Mouse (Mus musculus) MN1 (cell line): ENCODE measurements around the gene Dpm3.

Experiments
- DNase-seq: peaks from one replicate; pipeline ENCODE4 v3.0.0-alpha.2; 2016; ENCODE audit warnings: low spot score

Dpm3 gene

GRCm38 (mm10) chr3:89231772-89232275 is 27.3 kb upstream of the Dpm3 start:
- no peak for DNase-seq

- no peak for DNase-seq
Observed at GRCm38 (mm10) chr3:89232614-89233013, 26.5 kb upstream of the Dpm3 start.

DNA sequence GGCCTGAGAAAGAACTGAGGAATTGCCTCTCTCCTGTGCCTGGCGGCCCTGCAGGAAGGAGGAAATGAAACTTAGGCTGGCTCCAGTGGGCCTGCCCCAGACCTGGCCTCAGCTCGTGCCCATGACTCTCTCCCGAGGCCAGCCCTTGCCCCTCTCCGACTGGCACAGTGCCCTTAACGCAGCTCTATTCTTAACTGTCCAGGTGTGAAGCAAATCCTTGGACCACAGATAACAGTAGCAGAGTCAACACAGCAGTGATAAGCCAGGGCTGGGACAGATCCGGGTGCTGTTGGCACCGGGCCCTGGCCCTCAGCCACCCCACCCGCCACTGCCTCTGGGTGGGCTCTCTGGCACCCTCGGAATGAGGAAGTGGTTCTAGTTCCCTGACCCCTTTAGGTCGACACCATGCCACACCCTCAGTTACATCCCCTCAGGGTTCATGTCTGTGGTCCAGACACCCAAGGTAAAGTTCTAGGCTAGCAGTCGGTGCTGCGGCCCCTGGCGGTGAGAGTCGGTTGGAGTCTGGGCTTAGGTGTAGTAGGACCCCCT is 25.5 kb upstream of the Dpm3 start:
- no peak for DNase-seq

GRCm38 (mm10) chr3:89236516-89236915 is 22.6 kb upstream of the Dpm3 start:
- DNase-seq, result no peak

- no peak for DNase-seq
Observed at GRCm38 (mm10) chr3:89237682-89238081, 21.5 kb upstream of the Dpm3 start.

DNA sequence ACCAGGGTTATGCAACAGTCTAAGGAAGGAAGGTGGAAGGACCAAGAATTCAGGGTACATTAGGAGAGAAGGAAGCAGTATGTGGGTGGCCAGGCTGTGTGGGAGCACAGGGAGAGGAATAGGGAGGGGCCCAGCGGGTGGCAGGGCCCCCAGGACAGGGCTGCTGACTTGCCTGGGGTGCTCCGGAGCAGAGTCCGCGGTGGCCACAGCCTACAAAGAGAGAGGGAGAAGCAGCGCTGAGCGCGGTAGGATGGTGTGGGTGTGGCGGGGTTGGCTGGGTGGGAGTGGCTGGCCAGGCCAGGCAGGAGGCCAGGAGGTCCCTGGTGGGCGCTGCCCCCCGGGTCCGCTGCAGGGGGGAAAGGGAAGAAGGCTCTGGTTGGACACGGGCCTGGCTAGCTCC is 20.7 kb upstream of the Dpm3 start:
- no peak for DNase-seq

- peak; percentile 67 for DNase-seq
Observed at GRCm38 (mm10) chr3:89242331-89242895, 16.7 kb upstream of the Dpm3 start.

- DNase-seq, result peak; percentile 74
Observed at GRCm38 (mm10) chr3:89243609-89244008, 15.5 kb upstream of the Dpm3 start.

- DNase-seq, result peak; percentile 78
Observed at GRCm38 (mm10) chr3:89244158-89244981, 14.8 kb upstream of the Dpm3 start.

DNA sequence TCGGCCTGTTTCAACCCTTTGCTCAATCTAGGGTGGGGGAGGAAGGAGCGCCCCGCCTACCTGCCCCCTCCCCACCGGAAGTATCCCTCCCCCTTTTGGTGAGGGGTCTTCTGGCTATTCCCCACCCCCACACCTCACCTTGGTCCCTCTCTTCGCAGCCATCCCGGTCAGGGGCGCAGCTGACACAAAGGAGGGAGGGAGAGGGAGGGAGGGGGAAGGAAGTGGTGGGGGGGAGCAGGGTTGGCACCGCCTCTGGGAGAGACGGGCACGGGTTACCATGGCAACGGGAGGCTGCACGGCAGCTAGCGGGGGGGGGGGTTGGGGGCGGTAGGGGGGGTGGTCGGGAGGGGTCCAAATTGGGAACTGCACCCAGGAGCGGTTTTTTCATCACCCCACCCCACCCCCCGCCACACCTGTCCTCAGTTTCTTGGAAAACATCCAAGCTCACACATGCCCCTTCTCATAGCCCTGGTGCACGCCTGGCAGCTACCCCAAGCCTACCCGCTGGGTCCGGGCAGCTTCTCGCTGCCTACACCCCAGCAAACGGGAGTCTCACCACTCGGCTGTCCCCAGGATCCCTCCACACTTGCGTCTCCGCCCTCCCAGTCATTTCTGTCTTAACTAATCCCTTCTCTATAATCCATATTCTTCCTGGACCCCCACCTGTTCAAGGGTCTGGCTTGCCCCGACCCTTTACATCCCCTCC is 14.0 kb upstream of the Dpm3 start:
- peak; percentile 82 for DNase-seq

- peak; percentile 81 for DNase-seq
Observed at GRCm38 (mm10) chr3:89245688-89246171, 13.4 kb upstream of the Dpm3 start, which contains the start of gene Krtcap2. Gene Krtcap2, plus strand, starts transcription at chr3:89245966.

DNA sequence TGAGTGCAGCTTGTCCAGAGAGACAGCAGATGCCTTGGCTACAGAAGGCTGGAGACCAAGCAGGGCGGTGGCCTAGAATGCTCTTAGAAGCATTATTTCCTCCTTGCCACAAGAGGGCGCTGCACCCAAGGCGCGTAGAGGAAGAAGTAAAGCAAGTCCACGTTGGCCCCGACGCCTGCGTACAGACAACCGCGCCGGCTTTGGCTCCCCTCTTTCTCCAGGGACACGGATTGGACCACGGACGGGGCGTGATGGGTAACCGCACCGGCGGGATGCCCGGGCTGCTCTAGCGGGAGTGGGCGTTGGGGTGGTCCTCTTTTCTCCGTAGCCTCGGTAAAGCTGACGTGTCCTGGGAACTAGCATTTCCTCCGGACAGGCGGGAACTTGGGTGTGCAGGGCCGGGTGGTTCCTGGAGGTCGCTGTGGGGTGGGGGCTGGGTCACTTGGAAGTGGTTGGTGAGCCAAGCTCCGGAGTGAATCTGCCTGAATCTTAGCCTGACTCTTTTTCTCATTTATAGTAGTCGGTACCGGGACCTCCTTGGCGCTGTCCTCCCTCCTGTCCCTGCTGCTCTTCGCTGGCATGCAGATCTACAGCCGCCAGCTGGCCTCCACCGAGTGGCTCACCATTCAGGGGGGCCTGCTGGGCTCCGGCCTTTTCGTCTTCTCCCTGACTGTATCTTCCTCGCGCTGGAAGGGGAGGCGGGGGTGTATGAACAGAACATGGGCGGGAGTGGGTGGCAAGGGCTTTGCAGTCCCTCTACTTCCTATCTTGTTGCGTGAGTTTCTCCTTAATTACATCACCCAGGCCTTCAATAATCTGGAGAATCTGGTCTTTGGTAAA is 12.7 kb upstream of the Dpm3 start, which contains the start of gene Trim46:
Gene Trim46, minus strand, starts transcription at position 49 of the 840 bp plus-strand sequence.
- peak; percentile 95 for DNase-seq

GRCm38 (mm10) chr3:89247466-89247865 is 11.7 kb upstream of the Dpm3 start:
- no peak for DNase-seq

GRCm38 (mm10) chr3:89250435-89251040 is 8.6 kb upstream of the Dpm3 start:
- DNase-seq, result peak; percentile 84

GRCm38 (mm10) chr3:89251365-89251895 is 7.7 kb upstream of the Dpm3 start:
- peak; percentile 79 for DNase-seq

DNA sequence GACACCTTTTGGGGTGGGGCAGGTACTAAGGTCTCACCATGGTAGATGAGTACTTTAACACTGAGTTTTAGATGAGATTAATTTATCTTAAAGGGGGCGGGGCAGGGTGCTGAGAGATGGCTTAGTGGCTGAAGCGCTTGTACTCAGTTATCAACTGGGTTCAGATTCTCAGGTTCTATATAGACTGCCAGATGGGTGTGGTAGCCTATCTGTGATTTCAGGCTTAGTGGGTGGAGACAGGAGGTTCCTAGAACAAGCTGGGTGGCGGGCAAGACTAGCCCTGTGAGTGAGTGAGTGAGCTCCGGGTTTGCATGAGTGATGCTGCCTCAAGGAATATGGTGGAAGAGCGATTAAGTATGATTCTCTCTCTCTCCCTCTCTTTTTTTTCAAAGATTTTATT is 4.2 kb upstream of the Dpm3 start:
- DNase-seq, result no peak

DNA sequence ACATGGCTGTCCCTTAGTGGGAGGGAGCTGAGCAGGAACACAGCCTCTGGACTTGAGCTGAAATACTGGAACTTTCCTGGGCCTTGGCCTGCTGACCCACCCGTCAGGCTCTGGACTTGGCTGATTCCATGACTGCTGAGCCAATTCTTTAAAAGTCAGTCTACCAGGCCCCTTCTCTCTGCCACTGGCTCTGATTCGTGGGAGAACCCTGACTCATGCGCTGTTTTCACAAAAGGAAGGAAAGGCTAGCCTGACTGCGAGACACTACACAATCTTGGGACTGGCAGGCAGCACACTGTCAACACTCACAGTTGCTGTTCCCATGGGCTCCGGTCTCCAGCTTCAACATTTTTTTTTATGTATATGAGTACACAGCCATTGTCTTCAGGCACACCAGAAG is 3.0 kb upstream of the Dpm3 start:
- DNase-seq, result no peak

DNA sequence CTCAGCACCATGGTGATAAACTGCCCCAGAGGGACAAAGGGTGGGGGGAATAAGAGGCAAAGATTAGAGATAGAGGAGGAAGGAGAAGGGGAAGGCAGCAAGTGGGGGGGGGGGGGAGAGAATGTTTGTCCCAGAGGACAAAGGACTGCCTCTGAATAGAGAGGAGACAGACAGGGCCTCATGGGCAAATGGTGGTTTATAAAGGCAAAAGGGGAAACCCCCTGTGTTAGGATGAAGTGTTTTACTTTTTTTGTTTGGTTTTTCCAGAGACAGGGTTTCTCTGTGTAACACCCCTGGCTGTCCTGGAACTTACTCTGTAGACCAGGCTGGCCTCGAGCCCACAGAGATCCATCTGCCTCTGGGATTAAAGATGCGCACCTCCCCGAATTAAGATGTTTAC is 1.1 kb downstream of the Dpm3 start:
- no peak for DNase-seq

DNA sequence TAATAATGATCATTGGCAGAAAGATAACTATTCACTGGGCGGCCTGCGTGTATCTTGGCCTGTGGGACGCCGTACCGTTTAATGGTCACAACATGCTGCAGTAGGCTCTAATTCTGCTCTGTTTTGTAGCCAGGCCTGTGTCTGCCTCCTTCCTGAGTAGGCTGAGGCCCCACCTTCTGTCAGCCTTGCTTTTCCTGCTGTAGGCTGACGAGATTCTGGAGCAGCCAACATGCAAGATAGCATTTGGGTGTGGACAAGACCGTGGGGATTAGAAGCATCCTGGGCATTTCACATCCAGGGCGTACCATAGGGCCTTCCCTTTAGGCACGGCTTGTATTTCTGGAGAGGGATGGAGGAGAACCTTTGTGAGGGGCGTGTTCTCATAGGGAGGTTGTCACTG is 3.3 kb downstream of the Dpm3 start:
- DNase-seq, result peak; percentile 49

- DNase-seq, result peak; percentile 89
Observed at GRCm38 (mm10) chr3:89266439-89266893, 7.3 kb downstream of the Dpm3 start.
